Mouse (Mus musculus): ENCODE data around the gene Cep63. TPM values are rescaled to one million over a fixed set of nuclear protein-coding genes. Genes with fewer than 3 reads are reported as not detected.

Cep63 gene
- polyA plus RNA-seq, 1 experiment from 2014 or later = 50.3 TPM

DNA sequence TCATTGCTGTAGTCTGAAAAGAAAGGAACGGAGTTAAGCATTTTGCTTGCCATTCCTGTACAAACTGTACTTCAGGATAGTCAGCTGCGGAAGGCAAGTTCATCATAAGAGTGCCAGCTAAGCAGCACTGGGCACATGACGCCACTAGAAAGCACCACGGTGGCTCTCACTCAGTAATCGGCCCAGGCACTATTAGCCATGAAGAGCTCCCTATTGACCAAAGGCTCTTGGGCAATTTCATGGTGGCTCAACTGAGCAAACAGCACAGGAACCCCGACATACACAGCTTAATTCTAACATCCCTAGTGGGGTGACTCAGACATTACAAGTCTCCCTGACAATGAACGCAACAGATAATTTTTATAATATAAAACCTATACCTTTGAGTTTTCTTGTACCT lies 2.8 kb downstream of the Cep63 start:
- Histone ChIP-seq H3K9ac (replicated peaks; ENCODE audit: low read depth, low read length) (no peak overlapping the region), H3K27ac (ENCODE audit: low read length) (no peak overlapping the region), H3K4me3 (replicated peaks; ENCODE audit: low read length) (no peak overlapping the region), H3K4me2 (ENCODE audit: low read length) (no peak overlapping the region), H3K27me3 (replicated peaks; ENCODE audit: control insufficient read depth, insufficient read depth, low read length) (no peaks in the 10 kb centered on the region), H3K4me1 (replicated peaks; ENCODE audit: control insufficient read depth, insufficient read depth, low read length) (peaks cover 21% of the 10 kb centered on the region), H3K36me3 (ENCODE audit: control insufficient read depth, insufficient read depth) (no peaks in the 10 kb centered on the region), H3K9me3 (ENCODE audit: control insufficient read depth, low read length) (no peaks in the 10 kb centered on the region)
- WGBS = 94% methylated on average over 7 of the region's 7 CpGs
- no peak for ATAC-seq

DNA sequence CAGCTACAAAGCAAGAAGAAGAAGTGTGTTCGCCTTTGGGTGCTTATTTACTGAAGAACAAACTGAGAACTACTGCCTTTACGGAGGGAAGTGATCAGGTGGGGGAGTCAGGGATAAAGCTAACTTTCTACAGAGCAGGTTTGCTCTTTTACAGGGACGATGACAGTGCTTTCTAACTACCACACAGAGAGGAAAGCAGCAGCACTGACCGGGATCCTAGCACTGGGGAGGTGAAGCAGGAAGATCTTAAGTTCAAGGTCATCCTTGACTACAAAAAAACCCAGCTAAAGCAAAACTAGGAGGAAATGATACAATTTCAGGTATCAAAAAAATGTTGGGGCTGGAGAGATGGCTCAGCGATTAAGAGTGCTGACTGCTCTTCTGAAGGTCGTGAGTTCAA lies 3.5 kb downstream of the Cep63 start:
- ATAC-seq = no peak
- peaks cover 21% of the 10 kb centered on the region for H3K4me1 ChIP-seq (replicated peaks; ENCODE audit: control insufficient read depth, insufficient read depth, low read length)
- H3K36me3 ChIP-seq (ENCODE audit: control insufficient read depth, insufficient read depth) = no peaks in the 10 kb centered on the region
- no peak overlapping the region for H3K9ac ChIP-seq (replicated peaks; ENCODE audit: low read depth, low read length)
- H3K4me3 ChIP-seq (replicated peaks; ENCODE audit: low read length) = no peak overlapping the region
- H3K27me3 ChIP-seq (replicated peaks; ENCODE audit: control insufficient read depth, insufficient read depth, low read length) = no peaks in the 10 kb centered on the region
- no peak overlapping the region for H3K27ac ChIP-seq (ENCODE audit: low read length)
- WGBS = 90% methylated on average over 6 of the region's 6 CpGs
- H3K4me2 ChIP-seq (ENCODE audit: low read length) = no peak overlapping the region
- no peaks in the 10 kb centered on the region for H3K9me3 ChIP-seq (ENCODE audit: control insufficient read depth, low read length)

DNA sequence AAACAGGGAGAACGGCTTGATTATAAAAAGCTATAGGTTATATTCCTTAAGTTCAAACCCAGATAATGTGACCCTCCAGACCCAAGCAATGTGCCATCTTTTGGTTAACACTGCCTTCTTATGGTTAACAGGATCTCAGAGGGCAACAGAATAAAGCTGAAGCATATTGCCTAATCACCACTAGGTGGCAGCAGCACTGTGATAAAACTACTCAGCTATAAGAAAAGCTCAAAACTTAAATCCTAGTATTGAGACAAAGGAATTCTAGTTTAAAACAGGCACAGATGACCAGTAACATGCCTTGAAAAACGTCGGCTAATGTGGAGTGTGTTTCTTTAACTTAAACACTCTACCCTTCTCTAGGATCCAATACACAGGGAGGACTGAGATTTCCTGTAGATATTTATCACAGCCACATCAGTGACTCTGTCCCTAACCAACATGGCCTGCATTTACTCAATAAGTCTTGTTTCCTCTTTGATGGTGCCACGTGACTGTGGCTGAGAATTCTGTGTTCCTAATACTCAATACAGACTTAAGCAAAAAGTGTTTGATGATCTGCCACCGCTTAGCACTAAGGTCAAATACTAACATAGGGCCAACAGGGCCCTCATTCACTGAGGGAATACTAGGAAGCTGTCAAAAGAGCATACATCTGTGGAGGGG lies 4.0 kb downstream of the Cep63 start:
- Histone ChIP-seq H3K9me3 (ENCODE audit: control insufficient read depth, low read length) (no peaks in the 10 kb centered on the region), H3K27me3 (replicated peaks; ENCODE audit: control insufficient read depth, insufficient read depth, low read length) (no peaks in the 10 kb centered on the region), H3K4me3 (replicated peaks; ENCODE audit: low read length) (no peak overlapping the region), H3K36me3 (ENCODE audit: control insufficient read depth, insufficient read depth) (no peaks in the 10 kb centered on the region), H3K9ac (replicated peaks; ENCODE audit: low read depth, low read length) (no peak overlapping the region), H3K27ac (ENCODE audit: low read length) (no peak overlapping the region), H3K4me1 (replicated peaks; ENCODE audit: control insufficient read depth, insufficient read depth, low read length) (peaks cover 18% of the 10 kb centered on the region), H3K4me2 (ENCODE audit: low read length) (no peak overlapping the region)
- ATAC-seq = no peak
- 35% methylated on average over 5 of the region's 5 CpGs for whole genome bisulfite sequencing

DNA sequence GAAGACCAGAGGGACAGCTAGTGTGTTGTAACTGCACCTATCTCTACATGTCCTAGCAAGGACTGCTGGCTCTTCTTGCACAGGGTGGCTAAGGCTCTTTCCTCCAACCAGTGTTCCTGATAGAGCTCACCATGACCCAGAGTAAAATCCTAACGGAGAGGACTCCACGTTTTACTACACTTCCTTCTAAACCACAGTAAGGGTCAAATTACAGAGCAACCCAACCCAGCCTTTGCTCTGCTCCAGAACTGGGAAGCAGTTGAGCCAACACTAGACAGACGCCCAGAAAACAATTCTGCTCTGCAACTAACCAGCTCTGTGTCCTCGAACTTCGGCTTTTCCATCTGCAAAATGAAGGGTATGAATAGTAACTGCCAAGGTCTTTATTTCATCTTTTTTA lies 4.9 kb downstream of the Cep63 start:
- WGBS = 72% methylated on average over 5 of the region's 5 CpGs
- H3K36me3 ChIP-seq (ENCODE audit: control insufficient read depth, insufficient read depth) = no peaks in the 10 kb centered on the region
- no peak overlapping the region for H3K4me2 ChIP-seq (ENCODE audit: low read length)
- H3K4me3 ChIP-seq (replicated peaks; ENCODE audit: low read length) = no peak overlapping the region
- H3K9me3 ChIP-seq (ENCODE audit: control insufficient read depth, low read length) = no peaks in the 10 kb centered on the region
- no peaks in the 10 kb centered on the region for H3K27me3 ChIP-seq (replicated peaks; ENCODE audit: control insufficient read depth, insufficient read depth, low read length)
- H3K27ac ChIP-seq (ENCODE audit: low read length) = no peak overlapping the region
- no peak for ATAC-seq
- H3K9ac ChIP-seq (replicated peaks; ENCODE audit: low read depth, low read length) = no peak overlapping the region
- H3K4me1 ChIP-seq (replicated peaks; ENCODE audit: control insufficient read depth, insufficient read depth, low read length) = peaks cover 12% of the 10 kb centered on the region

DNA sequence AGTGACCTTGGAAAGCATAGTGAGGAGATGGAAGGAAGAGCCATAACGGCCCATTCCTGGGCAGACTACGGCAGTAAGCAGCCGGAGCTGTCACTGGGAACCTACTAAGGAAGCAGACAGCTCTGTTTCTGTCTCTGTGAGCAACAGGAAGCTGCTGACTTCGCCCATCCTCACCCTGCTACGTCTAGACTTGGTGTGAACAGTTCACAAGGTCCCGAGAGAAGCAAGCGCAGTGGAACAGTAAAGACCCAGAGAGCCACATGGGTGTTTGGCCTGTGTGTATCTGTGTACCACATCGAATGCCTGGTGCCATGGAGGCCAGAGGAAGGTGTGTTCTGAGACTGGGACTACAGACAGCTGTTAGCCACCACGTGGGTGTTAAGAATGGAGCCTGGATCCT lies 10.1 kb downstream of the Cep63 start:
- 86% methylated on average over 9 of the region's 9 CpGs for WGBS
- H3K4me3 ChIP-seq (replicated peaks; ENCODE audit: low read length) = no peak overlapping the region
- H3K4me1 ChIP-seq (replicated peaks; ENCODE audit: control insufficient read depth, insufficient read depth, low read length) = no peaks in the 10 kb centered on the region
- H3K9me3 ChIP-seq (ENCODE audit: control insufficient read depth, low read length) = no peaks in the 10 kb centered on the region
- no peak overlapping the region for H3K4me2 ChIP-seq (ENCODE audit: low read length)
- no peaks in the 10 kb centered on the region for H3K27me3 ChIP-seq (replicated peaks; ENCODE audit: control insufficient read depth, insufficient read depth, low read length)
- H3K36me3 ChIP-seq (ENCODE audit: control insufficient read depth, insufficient read depth) = peaks cover 10% of the 10 kb centered on the region
- ATAC-seq = no peak
- H3K9ac ChIP-seq (replicated peaks; ENCODE audit: low read depth, low read length) = no peak overlapping the region
- H3K27ac ChIP-seq (ENCODE audit: low read length) = no peak overlapping the region

DNA sequence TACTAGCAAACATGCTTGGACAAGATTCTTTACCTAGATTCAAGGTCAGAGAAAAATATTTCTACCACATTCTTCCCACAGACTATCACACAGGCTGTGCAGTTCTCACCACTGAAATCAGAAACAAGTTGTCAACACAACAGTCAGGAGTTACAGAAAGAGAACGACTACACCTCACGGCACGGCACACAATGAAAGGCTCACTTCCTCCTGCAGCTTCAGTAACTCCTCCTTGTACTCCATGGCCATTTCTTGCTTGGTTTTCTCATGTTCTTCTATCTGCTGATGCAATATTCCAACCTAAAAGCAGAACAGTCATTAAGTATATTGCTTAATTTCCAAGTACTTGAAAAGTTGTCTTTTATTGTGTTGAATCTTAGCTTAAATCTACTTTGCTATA lies 11.3 kb downstream of the Cep63 start:
- no peaks in the 10 kb centered on the region for H3K9me3 ChIP-seq (ENCODE audit: control insufficient read depth, low read length)
- H3K4me2 ChIP-seq (ENCODE audit: low read length) = no peak overlapping the region
- ATAC-seq = no peak
- H3K9ac ChIP-seq (replicated peaks; ENCODE audit: low read depth, low read length) = no peak overlapping the region
- H3K4me3 ChIP-seq (replicated peaks; ENCODE audit: low read length) = no peak overlapping the region
- 91% methylated on average over 3 of the region's 3 CpGs for WGBS
- H3K4me1 ChIP-seq (replicated peaks; ENCODE audit: control insufficient read depth, insufficient read depth, low read length) = no peaks in the 10 kb centered on the region
- peaks cover 10% of the 10 kb centered on the region for H3K36me3 ChIP-seq (ENCODE audit: control insufficient read depth, insufficient read depth)
- H3K27me3 ChIP-seq (replicated peaks; ENCODE audit: control insufficient read depth, insufficient read depth, low read length) = no peaks in the 10 kb centered on the region
- no peak overlapping the region for H3K27ac ChIP-seq (ENCODE audit: low read length)

DNA sequence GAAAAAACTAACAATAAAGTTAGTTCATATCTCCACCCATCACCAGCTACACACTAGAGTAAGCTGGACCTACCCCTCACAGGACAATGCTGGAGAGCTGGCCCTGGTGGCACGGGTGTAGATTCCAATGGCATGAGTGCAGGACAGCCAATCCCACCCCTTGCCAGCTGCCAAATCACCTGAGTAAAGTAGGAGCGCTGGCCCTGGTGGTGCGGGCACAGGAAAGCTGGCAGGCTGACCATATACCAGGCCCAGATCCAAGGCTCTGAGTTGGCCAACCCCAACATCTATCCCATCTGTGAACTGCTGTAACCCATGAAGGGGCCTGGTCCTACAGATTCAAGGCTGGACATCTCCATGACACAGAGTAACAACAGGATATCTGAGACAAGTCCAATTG lies 17.1 kb downstream of the Cep63 start:
- no peak for ATAC-seq
- H3K9ac ChIP-seq (replicated peaks; ENCODE audit: low read depth, low read length) = no peak overlapping the region
- no peak overlapping the region for H3K4me3 ChIP-seq (replicated peaks; ENCODE audit: low read length)
- H3K36me3 ChIP-seq (ENCODE audit: control insufficient read depth, insufficient read depth) = peaks cover 10% of the 10 kb centered on the region
- H3K9me3 ChIP-seq (ENCODE audit: control insufficient read depth, low read length) = no peaks in the 10 kb centered on the region
- no peaks in the 10 kb centered on the region for H3K27me3 ChIP-seq (replicated peaks; ENCODE audit: control insufficient read depth, insufficient read depth, low read length)
- H3K4me2 ChIP-seq (ENCODE audit: low read length) = no peak overlapping the region
- no peak overlapping the region for H3K27ac ChIP-seq (ENCODE audit: low read length)
- H3K4me1 ChIP-seq (replicated peaks; ENCODE audit: control insufficient read depth, insufficient read depth, low read length) = no peaks in the 10 kb centered on the region; the same call in 1 of the 2 replicates
- 92% methylated on average over 3 of the region's 3 CpGs for WGBS

DNA sequence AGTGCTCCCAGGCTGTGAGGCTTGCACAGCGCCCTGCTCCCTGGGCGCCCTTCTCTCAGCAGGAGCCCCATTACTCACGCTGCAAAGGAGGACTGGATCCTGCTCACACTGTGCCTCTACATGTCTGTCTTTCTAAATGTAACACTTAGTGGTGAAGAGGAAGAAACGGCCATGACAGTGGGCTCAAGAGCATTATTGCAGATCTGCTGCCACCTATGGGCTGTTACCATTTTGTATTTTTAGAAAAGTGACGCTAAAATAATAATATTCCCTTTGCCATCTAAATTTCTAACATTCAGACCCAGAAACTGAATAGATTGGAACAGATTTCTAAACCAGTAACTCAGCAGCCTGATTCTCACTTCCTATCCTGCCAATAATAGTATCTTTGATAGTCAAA lies 18.9 kb downstream of the Cep63 start:
- Histone ChIP-seq H3K27me3 (replicated peaks; ENCODE audit: control insufficient read depth, insufficient read depth, low read length) (no peaks in the 10 kb centered on the region), H3K4me3 (replicated peaks; ENCODE audit: low read length) (no peak overlapping the region), H3K9ac (replicated peaks; ENCODE audit: low read depth, low read length) (no peak overlapping the region), H3K36me3 (ENCODE audit: control insufficient read depth, insufficient read depth) (peaks cover under 1% of the 10 kb centered on the region; the same call in 1 of the 2 replicates), H3K9me3 (ENCODE audit: control insufficient read depth, low read length) (no peaks in the 10 kb centered on the region), H3K27ac (ENCODE audit: low read length) (no peak overlapping the region), H3K4me1 (replicated peaks; ENCODE audit: control insufficient read depth, insufficient read depth, low read length) (no peaks in the 10 kb centered on the region; the same call in 1 of the 2 replicates), H3K4me2 (ENCODE audit: low read length) (no peak overlapping the region)
- no peak for ATAC-seq
- 60% methylated on average over 5 of the region's 5 CpGs for WGBS

DNA sequence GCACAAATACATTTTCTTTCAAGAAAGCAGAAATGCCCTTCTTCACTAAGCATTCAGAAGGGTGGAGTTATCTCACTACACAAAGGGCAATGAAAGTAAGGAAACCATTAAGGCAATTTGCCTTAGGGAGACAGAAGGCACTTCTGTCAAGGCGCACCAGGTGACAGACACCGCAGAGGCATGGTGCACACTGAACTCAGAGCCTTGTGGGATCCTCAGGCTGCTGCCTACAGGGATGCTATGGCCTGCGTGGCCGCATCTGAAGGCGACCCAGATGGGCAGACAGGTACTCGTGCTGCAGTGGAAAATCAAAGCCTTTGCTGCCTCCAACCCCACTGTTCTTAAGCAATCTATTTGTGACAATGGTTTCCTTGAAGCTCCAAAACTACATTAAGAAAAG lies 21.2 kb downstream of the Cep63 start:
- no peak overlapping the region for H3K4me3 ChIP-seq (replicated peaks; ENCODE audit: low read length)
- H3K27ac ChIP-seq (ENCODE audit: low read length) = no peak overlapping the region
- 0 out of 2 replicates have a peak overlapping the region, but pooled peaks have one; percentile 29 for H3K9ac ChIP-seq (replicated peaks; ENCODE audit: low read depth, low read length)
- ATAC-seq = no peak
- no peaks in the 10 kb centered on the region; the same call in none of the 2 replicates for H3K36me3 ChIP-seq (ENCODE audit: control insufficient read depth, insufficient read depth)
- H3K4me1 ChIP-seq (replicated peaks; ENCODE audit: control insufficient read depth, insufficient read depth, low read length) = no peaks in the 10 kb centered on the region; the same call in 1 of the 2 replicates
- H3K27me3 ChIP-seq (replicated peaks; ENCODE audit: control insufficient read depth, insufficient read depth, low read length) = no peaks in the 10 kb centered on the region
- 75% methylated on average over 6 of the region's 6 CpGs for WGBS
- H3K4me2 ChIP-seq (ENCODE audit: low read length) = no peak overlapping the region
- H3K9me3 ChIP-seq (ENCODE audit: control insufficient read depth, low read length) = no peaks in the 10 kb centered on the region

DNA sequence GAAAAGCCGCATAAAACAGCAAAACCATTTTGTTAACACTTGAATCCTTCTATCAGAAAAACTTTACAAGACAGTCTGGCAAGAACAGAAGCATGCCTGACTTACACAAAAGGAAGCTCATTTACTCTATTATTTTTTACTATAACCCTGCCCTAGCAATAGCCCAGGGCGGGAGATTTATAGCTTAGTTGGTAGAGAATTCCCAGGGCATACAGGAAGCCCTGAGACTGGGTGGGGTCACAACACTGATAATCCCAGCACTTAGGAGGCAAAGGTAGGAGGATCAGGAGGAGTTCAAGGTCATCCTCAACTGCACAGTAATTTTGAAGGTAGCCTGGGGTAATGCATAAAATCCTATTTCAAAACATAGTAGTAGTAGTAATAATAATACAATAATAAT lies 24.7 kb downstream of the Cep63 start:
- Histone ChIP-seq H3K4me2 (ENCODE audit: low read length) (no peak overlapping the region), H3K27ac (ENCODE audit: low read length) (no peak overlapping the region), H3K4me3 (replicated peaks; ENCODE audit: low read length) (no peak overlapping the region), H3K27me3 (replicated peaks; ENCODE audit: control insufficient read depth, insufficient read depth, low read length) (no peaks in the 10 kb centered on the region), H3K9ac (replicated peaks; ENCODE audit: low read depth, low read length) (no peak overlapping the region), H3K9me3 (ENCODE audit: control insufficient read depth, low read length) (no peaks in the 10 kb centered on the region), H3K36me3 (ENCODE audit: control insufficient read depth, insufficient read depth) (peaks cover 3% of the 10 kb centered on the region), H3K4me1 (replicated peaks; ENCODE audit: control insufficient read depth, insufficient read depth, low read length) (no peaks in the 10 kb centered on the region; the same call in 1 of the 2 replicates)
- WGBS = 94% methylated on average over 2 of the region's 2 CpGs
- ATAC-seq = no peak
